Mouse (Mus musculus) embryonic fibroblast, embryonic 13.5 days (primary cell): ENCODE results near the gene Psmb2. TPM values are rescaled to one million over a fixed set of nuclear protein-coding genes. Genes with fewer than 3 reads are reported as not detected.

Experiments used
- H3K27ac ChIP-seq: 2 replicates; pipeline ENCODE4 v1.5.1; 2012; ENCODE audit warnings: low read length, control low read depth, inconsistent platforms; ENCODE audit not compliant: insufficient read depth
- H3K4me1 ChIP-seq: 2 replicates; pipeline ENCODE4 v1.6.1; 2011; ENCODE audit warnings: low read length; ENCODE audit not compliant: control insufficient read depth, insufficient read depth
- H3K4me3 ChIP-seq: 2 replicates; pipeline ENCODE4 v1.5.1; 2011; ENCODE audit warnings: mild to moderate bottlenecking, control low read depth, low read length; ENCODE audit not compliant: insufficient read depth
- CTCF ChIP-seq: IDR thresholded peaks from 2 replicates; pipeline ENCODE4 v1.5.1; 2011; ENCODE audit warnings: mild to moderate bottlenecking, control low read depth, low read length, moderate library complexity, borderline replicate concordance; ENCODE audit not compliant: insufficient read depth
- POLR2A ChIP-seq: IDR thresholded peaks from 2 replicates; pipeline ENCODE4 v1.6.1; 2011; ENCODE audit warnings: low read depth, mild to moderate bottlenecking, control low read depth, low read length, moderate library complexity
- polyA plus RNA-seq: library from polyadenylated mRNA; stranded (reverse); fragments of >200 nt; gene quantifications from 2 replicates; pipeline ENCODE4 v1.2.4, GENCODE M21; 2011; ENCODE audit warnings: low read depth; ENCODE audit not compliant: missing spikeins, insufficient read length

The Psmb2 gene
- polyA plus RNA-seq, 1 experiment, result 303 TPM

DNA sequence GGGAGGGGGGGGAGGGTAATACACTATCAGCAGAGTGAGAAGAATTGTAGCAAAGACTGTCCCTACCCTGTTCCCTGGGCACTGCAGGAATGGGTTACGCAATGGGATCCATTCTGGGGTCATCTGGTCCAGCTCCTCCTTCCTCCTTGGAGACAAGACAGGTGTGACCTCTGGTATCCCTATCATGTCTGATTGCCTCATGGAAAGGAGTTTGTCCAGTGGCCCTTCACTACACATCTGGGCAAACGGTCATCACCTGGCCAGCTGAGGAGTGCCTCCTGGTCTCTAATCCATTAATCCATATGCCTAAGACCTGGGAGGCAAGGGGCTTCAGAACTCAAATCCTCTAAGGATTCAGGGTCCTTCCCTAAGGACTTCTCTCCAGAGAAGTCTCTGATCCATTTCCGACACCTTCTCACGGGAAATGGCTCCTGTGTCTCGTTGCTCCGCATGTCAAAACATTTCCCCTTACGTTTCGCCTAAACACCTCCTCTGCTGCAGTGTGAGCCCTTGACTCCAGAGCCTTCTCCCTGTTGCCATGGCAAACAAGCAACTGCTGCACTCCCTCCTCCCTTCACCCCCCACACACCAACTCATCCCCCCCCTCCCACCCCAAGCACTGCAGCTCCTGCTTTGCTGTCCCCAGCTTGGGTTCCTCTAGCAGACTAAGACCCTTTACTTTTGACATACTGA is 73.6 kb downstream of the Psmb2 start:
- Histone ChIP-seq H3K4me1 (peaks cover 3% of the 10 kb centered on the region; the same call in 1 of the 2 replicates), H3K4me3 (no peak overlapping the region), H3K27ac (no peak overlapping the region)
- no peak for TF ChIP-seq CTCF
- no peak for TF ChIP-seq POLR2A

DNA sequence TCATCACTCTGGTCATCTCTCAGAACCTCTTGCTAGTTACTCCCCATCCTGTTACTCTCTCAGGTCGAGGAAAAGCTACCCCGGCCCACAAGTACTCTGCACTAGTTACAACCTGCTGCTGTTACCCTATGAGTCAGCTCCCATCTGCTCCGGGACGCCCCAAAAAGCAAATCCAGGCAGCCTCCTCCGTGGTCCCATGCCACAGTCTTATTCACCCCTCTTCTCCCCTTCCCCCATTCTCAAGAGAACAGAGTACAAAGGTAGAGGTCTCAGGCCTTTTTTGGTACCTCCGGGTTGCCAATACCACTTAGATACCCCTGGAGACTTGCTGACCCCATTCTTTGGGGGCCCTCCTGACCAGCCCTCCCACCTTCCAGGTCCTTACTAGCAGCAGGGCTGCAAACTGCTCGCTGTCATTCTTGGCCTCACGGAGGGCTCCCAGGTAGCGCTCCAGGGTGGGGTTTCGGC is 74.2 kb downstream of the Psmb2 start:
- Histone ChIP-seq H3K4me3 (peak overlapping the region; percentile 84; the same call in 1 of the 2 replicates), H3K4me1 (peaks cover 3% of the 10 kb centered on the region; the same call in 1 of the 2 replicates), H3K27ac (no peak overlapping the region)
- TF ChIP-seq CTCF, result no peak

DNA sequence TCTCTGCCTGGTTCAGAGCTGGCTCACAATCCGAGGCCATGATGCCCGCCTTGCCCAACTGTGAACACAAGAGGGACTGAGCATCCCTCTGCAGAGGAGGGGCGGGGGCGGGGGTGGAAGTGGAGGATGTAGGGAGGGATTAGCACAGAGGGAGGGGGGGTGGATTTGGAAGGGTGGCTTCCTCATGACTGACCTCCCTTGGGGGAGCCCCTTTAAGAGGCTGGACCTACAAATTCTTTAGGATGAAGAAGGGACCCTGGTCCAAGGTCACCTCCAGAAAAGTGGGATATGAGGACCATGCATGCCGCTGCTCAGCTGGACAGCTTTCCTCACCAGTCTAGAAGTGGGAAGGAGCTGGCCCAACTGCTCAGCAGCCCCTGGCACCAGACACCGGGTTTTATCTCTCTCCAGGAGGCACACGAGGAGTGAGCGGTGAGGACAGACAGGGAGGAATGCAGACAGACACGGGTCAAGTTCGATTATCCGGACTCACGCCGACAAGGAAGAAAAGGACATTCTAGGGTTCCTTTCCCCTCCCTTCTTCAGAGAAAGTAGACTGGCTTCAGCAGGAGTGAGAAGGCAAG is 74.7 kb downstream of the Psmb2 start:
- peak overlapping the region; percentile 84 for H3K4me3 ChIP-seq
- no peak for TF ChIP-seq POLR2A
- no peak for TF ChIP-seq CTCF
- H3K27ac ChIP-seq, result no peak overlapping the region
- H3K4me1 ChIP-seq, result peaks cover 3% of the 10 kb centered on the region; the same call in 1 of the 2 replicates

DNA sequence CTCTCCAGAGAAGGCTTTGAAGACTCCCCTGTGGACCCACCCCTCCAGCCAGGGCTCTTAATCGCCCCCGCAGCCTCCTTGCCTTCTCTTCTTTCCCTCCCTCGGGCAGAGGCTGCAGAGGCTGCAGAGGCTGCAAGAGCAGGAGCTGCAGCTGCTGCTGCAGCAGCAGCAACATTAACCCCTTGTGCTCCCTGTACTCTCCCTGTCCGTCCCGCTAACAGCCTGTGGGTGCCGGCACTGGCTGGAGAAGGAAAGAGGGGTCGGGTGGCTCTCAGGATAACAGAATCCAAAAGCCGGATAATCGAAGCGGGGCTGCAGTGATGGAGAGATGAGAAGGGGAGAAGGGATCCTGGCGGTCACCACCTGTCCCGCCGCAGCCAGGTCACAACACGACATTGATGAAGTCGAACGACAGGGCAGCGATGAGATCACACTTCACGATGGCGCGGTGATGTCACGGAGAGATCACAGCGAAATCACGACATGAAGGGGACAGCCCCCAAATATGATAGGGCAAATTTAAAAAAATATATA is 75.2 kb downstream of the Psmb2 start:
- peak overlapping the region; percentile 84 for H3K4me3 ChIP-seq
- no peak for TF ChIP-seq CTCF
- no peak for TF ChIP-seq POLR2A
- peaks cover 3% of the 10 kb centered on the region; the same call in 1 of the 2 replicates for H3K4me1 ChIP-seq
- no peak overlapping the region for H3K27ac ChIP-seq

DNA sequence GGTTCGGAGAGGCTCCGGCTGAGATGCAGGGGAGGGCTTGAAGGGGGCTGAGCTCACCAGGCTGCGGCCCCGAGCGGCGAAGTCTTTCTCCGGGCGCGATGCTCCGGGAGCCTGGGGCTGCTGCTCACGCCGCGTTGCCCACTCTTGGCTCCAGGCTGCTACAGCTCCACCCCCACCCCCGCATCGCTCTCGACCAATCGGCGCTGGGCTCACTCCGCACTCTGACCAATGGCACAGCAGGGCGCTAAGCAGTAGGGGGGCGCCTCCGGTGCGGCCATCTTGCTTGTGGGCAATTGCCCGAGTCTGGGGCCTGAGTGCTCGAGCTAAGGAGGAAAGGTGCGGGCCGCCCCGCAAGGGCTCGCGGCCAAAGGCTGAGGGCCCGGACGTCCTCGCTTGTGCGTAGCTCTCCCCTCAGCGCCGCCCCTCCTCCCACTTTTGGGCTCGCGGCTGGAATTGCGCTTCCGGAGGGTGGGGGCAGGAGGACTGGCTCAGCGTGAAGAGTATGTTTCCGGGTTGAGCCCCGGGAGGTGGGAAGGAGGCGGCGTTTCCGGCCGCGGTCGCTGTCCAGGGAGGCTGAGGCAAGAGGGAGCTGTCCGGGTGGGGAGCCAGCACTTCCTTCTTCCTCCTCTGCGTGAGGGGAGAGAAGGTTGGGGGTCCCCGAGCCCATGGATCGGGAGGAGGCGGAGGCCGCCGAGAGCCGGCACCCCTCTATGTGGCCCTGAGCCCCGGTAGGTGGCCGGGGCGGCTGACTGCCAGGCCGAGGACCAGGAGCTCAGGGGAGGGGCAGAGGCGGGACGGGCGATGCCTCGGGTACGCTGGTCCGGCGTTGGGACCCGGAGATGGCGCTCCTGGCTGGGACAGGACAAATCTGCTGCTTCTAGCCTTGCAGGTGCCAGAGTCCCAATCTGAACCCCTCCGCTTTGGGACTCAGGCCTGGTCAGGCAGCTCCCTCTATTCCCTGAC is 76.1 kb downstream of the Psmb2 start, which contains the start of the genes Ncdn and AU040320:
Gene Ncdn, minus strand, starts transcription at position 171 of the 963 bp plus-strand sequence.
Gene AU040320, plus strand, starts transcription at position 277 of the 963 bp plus-strand sequence.
- no peak for TF ChIP-seq CTCF
- TF ChIP-seq POLR2A, result peak; percentile 85
- peaks cover 3% of the 10 kb centered on the region; the same call in 1 of the 2 replicates for H3K4me1 ChIP-seq
- peak within 1 kb of the TSS; percentile 84 for H3K4me3 ChIP-seq
- H3K27ac ChIP-seq, result peak within 1 kb of the TSS; percentile 96

DNA sequence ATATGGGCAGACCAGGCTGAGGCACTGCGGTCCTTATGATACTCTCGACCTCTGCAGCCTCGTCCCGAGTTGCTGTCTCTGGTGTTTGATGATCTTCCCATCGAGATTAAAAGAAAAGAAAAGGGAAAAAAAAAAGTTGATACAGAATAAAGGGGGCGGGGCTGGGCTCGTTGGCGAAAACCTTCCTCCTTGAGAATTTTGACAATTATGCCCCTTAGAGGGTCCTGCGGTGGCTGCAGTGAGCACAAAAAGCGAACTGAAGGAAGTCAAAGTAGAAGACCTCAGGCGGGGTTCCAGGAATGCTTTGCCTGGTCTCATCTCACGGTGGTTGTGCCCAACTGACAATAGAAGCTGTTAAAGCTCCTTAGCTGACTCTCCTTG is 76.8 kb downstream of the Psmb2 start:
- peak overlapping the region; percentile 96; the same call in 1 of the 2 replicates for H3K27ac ChIP-seq
- peak overlapping the region; percentile 75 for H3K4me3 ChIP-seq
- H3K4me1 ChIP-seq, result peaks cover 3% of the 10 kb centered on the region; the same call in 1 of the 2 replicates
- TF ChIP-seq POLR2A, result no peak
- TF ChIP-seq CTCF, result no peak

DNA sequence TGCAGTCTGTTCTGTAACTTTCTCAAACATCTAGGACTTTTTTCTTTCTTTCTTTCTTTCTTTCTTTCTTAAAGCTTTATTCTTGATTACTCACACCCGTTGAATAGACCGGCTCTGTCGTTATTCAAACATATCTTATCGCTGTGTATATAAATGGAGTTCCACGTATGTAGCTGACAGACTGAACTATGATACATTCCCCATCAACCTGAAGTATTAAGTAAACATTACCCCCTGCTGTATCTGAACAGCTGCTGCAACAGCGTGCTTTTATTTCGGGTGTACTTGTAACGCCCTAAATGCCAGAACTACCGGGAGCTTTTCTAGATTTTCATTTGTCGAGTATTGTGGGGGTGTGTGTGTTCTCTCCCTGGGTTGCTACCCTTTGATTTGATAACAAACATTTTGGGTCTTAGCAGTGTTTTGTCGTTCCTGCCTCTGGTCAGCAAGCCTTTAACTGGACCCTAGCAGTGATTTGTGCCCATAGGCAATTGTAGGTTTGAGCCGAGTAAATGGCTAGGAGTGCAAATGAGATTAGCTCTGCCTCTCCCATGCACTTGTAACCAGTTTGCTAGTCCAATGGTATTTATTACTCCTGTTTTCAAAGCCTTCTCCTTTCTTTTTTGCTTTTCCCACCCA is 77.4 kb downstream of the Psmb2 start:
- no peak for TF ChIP-seq CTCF
- no peak for TF ChIP-seq POLR2A
- Histone ChIP-seq H3K4me3 (no peak overlapping the region), H3K4me1 (peaks cover 3% of the 10 kb centered on the region; the same call in 1 of the 2 replicates), H3K27ac (no peak overlapping the region)

DNA sequence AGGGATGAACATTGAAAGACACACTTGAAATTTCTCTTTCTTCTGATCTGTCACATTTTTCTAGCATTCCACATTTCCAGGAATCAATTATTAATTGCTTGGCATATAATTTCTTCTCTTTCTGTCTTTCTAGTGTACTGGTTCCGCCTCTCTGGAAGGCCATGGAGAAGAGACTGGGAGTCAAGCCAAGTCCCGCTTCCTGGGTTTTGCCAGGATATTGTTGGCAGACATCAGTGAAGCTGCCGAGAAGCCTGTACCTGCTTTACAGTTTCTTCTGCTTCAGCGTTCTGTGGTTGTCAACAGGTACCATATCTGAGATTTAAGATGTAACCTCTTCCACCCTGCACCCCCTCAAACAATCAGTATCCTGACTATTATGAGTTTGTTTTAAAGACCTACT is 79.3 kb downstream of the Psmb2 start:
- no peak overlapping the region for H3K4me3 ChIP-seq
- H3K27ac ChIP-seq, result no peak overlapping the region
- no peak for TF ChIP-seq CTCF
- TF ChIP-seq POLR2A, result no peak
- peaks cover 3% of the 10 kb centered on the region; the same call in 1 of the 2 replicates for H3K4me1 ChIP-seq
